Mouse (Mus musculus) lung, adult 18-20 months (tissue): ENCODE results near the gene Prkaca.
"Not testable (repeated sequence)": the region's sequence is repeated elsewhere in the genome, so short reads cannot be mapped to it uniquely, and the experiment has no call there.

ENCODE experiments used
- DNase-seq, 2 experiments: peaks; one replicate each; pipeline ENCODE4 v3.0.0; 2022; ENCODE audit warnings: mixed read lengths in 2 of 2

The Prkaca gene

GRCm38 (mm10) chr8:83976101-83976630 lies 3.4 kb downstream of the Prkaca start:
- DNase-seq = peak; percentile 28 to 47

- DNase-seq = no peak
Observed at GRCm38 (mm10) chr8:83976779-83977350, 4.1 kb downstream of the Prkaca start.

GRCm38 (mm10) chr8:83977646-83978045 lies 4.9 kb downstream of the Prkaca start:
- peak in 1 of 2 experiments; percentile 38 for DNase-seq

GRCm38 (mm10) chr8:83978200-83978599 lies 5.4 kb downstream of the Prkaca start:
- DNase-seq = no peak

- no peak for DNase-seq
Observed at GRCm38 (mm10) chr8:83980250-83980649, 7.5 kb downstream of the Prkaca start.

- DNase-seq = no peak
Observed at GRCm38 (mm10) chr8:83980845-83981244, 8.1 kb downstream of the Prkaca start.

GRCm38 (mm10) chr8:83981533-83981932 lies 8.7 kb downstream of the Prkaca start:
- DNase-seq = no peak

- DNase-seq = no peak
Observed at GRCm38 (mm10) chr8:83982449-83982848, 9.7 kb downstream of the Prkaca start.

- not testable (repeated sequence) for DNase-seq
Observed at GRCm38 (mm10) chr8:83983222-83983621, 10.4 kb downstream of the Prkaca start.

GRCm38 (mm10) chr8:83989243-83989642 lies 16.4 kb downstream of the Prkaca start:
- no peak for DNase-seq

GRCm38 (mm10) chr8:83990170-83990569 lies 17.4 kb downstream of the Prkaca start:
- DNase-seq = no peak

- DNase-seq = no peak
Observed at GRCm38 (mm10) chr8:83992488-83992887, 19.7 kb downstream of the Prkaca start.

- DNase-seq = no peak
Observed at GRCm38 (mm10) chr8:83994030-83994429, 21.2 kb downstream of the Prkaca start.

- DNase-seq = no peak
Observed at GRCm38 (mm10) chr8:83995973-83996372, 23.2 kb downstream of the Prkaca start.

- DNase-seq = peak; percentile 91 to 93
Observed at GRCm38 (mm10) chr8:83996567-83997505, 24.0 kb downstream of the Prkaca start.

- DNase-seq = no peak
Observed at GRCm38 (mm10) chr8:83997511-83998141, 24.8 kb downstream of the Prkaca start, which contains the start of gene Samd1. Gene Samd1 (plus strand): TSS chr8:83997672.

- DNase-seq = peak; percentile 54 to 60
Observed at GRCm38 (mm10) chr8:83998231-83999056, 25.7 kb downstream of the Prkaca start.

GRCm38 (mm10) chr8:83999057-83999705 lies 26.4 kb downstream of the Prkaca start:
- no peak for DNase-seq

GRCm38 (mm10) chr8:83999825-84000224 lies 27.0 kb downstream of the Prkaca start:
- no peak for DNase-seq

- DNase-seq = no peak
Observed at GRCm38 (mm10) chr8:84001281-84002000, 28.6 kb downstream of the Prkaca start, which contains the start of gene 1700067K01Rik. Gene 1700067K01Rik (plus strand): TSS chr8:84001502.
